Mouse (Mus musculus) stomach, embryonic 14.5 days (tissue): ENCODE measurements around the gene L3mbtl1. TPM values are rescaled to one million over a fixed set of nuclear protein-coding genes. Genes with fewer than 3 reads are reported as not detected.

Experiments used
- polyA plus RNA-seq: library from polyadenylated mRNA; unstranded; fragments of >200 nt; fragmentation: Nextera tagmentation; extraction: Ambion mirVana; gene quantifications from 2 replicates; pipeline ENCODE4 v1.2.1, GENCODE M21; 2014

The L3mbtl1 gene
- polyA plus RNA-seq, 1 experiment from 2014 or later: 0.30 TPM

Other genes starting within 250 kb of the L3mbtl1 start
- gene Srsf6, start 11.9 kb upstream of the L3mbtl1 start, polyA plus RNA-seq: 193 and 202 TPM in 2 replicates
- gene Sgk2, start 43.9 kb downstream of the L3mbtl1 start, polyA plus RNA-seq: 0.08 TPM in 1 of 2 replicates, not detected in the other
- 50.7 and 53.5 TPM in 2 replicates for gene Ift52, start 73.9 kb downstream of the L3mbtl1 start, polyA plus RNA-seq
- gene Mybl2, start 111.2 kb downstream of the L3mbtl1 start, polyA plus RNA-seq: 20.1 and 22.4 TPM in 2 replicates
- not detected in 2 replicates for gene Gtsf1l, start 144.4 kb downstream of the L3mbtl1 start, polyA plus RNA-seq